Mouse (Mus musculus) heart, postnatal 14 days (tissue): ENCODE measurements around the gene Actbl2. TPM values are rescaled to one million over a fixed set of nuclear protein-coding genes. Genes with fewer than 3 reads are reported as not detected.

Experiments
- DNase-seq, 2 experiments: peaks; one replicate each; pipeline ENCODE4 v3.0.0; 2021 to 2022
- intact Hi-C: fragments of 180-260 bp; cut with DNase I; formaldehyde crosslinking; loops from one replicate; pipeline ENCODE4 v1.15.1; 2025
- long read RNA-seq, 2 experiments: library from polyadenylated mRNA; stranded (forward); transcript quantifications; one replicate each; pipeline ENCODE4 v2.0.0; 2021
- total RNA-seq, 2 experiments: library from RNA; stranded (reverse); gene quantifications; 2 replicates each; pipeline ENCODE4 v1.2.3; 2021

Gene Actbl2
- total RNA-seq: not detected
- long read RNA-seq, experiment 1: 0 reads
- long read RNA-seq, experiment 2: 0 reads

DNA sequence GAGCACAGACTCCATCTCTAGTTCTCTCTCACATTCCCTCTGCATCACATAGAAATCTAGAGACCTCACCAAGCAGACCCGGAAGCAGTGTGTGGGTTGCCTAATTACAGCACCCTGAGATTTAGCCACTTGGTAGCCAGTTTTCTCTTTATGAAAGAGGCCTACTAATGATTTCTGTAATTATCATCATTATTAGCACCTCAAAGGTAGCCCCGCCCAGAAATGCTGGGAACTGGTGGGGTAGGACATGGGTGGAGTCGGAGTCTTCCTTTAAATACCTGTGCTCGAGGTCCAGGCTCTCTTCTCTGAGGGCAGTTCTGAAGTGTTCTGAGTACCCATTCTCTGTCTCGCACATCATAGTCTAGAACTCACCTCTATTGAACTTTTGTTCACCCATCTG, at the start of gene Actbl2:
Gene Actbl2, plus strand, starts transcription at position 301 of the 400 bp plus-strand sequence.
- intact Hi-C loops: loop anchor here (5.0 kb wide), 1 partner anchor 143 kb away; no protein-coding TSS in a partner anchor
- DNase-seq: no peak

DNA sequence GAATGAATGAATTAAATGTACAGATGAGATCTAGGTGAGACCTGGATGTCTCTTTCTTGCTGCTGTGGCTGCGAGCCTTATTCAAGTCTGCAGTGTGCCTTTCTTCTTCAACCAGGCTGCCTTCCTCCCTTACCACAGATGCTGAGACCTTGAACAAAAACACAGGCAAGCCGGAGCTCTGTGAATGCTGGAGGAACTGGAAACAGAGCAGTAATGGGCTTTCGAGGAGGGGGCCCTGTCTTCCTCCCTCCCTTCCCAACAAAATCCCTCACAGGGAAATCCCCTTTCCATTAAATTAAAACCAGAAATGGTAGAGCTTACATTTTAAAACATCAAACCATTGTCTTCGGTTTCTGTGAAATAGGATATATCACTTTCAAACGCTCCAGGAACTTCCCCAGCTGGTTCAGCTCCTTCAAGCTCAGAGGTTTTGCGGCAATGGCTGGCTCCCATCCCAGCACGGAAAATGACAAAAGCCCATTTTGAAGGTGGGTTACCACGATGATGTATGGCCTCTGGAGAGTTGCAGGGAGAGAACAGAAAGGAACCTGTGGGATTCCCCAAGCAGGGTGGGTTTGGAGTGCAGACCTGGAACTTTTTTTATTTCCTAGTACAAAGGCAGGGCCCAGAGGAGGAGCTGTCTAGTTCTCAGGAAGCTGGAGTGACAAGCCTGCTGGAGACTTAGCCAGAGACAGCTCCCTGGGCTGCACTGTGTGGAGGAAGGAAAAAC, 44.0 kb upstream of the Actbl2 start:
- intact Hi-C loops: no loop called here
- peak in 1 of 2 experiments; percentile 18 for DNase-seq

DNA sequence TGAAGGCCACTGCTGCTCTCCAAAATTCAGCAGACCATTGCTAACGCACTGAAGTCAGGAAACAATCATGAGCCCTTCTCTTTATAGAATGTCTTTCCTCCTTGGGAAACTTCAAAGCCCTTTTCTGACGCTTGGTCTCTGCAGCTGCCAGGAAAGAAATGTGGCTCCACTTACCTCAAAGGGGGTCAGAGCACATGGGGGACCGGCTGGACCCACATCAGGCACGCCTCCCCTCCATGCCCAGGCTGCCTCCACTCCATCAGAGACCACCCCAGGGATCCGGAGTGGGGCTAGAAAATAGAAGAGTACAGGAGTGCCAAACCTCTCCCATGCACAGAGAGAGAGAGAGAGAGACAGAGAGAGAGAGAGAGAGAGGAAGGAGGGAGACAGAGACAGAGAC, 26.0 kb upstream of the Actbl2 start:
- intact Hi-C loops: no loop called here

DNA sequence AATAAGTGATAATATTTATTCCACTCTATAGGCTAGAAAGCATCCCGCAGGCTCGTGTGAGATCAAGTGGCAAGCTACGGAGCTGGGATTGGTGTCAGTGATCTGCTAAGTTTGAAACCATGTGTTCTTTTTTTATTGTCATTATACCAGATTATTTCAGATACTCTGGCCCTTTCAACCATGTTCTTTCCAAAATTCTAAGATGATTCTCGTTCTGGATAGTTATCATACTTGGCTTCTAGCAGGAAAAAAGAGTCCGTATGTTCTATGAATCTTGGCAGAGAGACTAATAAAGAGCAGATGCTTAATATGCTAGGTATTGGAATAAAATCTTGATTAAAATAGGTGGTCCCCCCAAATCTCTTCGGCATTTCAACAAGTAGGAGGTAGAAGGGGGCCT, 25.3 kb upstream of the Actbl2 start:
- DNase-seq: no peak
- intact Hi-C loops: no loop called here

More for the DNA sequence above, 26.0 kb upstream of the Actbl2 start:
- no peak for DNase-seq

DNA sequence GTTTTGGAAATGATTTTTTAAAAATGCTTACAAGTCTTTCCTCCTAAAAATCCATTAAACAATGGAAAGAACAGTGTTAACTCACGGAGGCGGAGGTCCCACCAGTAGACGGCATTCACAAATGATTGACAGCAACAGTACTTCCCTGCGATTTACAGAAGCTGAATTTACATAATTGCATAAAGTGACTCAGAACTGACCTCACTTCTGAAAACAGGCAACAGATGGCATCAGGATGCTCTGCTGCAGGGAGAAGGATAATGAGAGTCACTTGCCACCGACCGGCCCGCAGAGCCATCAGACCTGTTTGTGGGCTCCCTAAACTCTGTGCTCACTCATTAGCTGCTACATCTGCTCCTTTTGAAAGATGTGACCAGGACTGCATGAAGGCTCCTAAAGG, 22.4 kb upstream of the Actbl2 start:
- intact Hi-C loops: loop anchor here (10.0 kb wide), 2 partner anchors 478 to 608 kb away; no protein-coding TSS in a partner anchor
- no peak for DNase-seq

DNA sequence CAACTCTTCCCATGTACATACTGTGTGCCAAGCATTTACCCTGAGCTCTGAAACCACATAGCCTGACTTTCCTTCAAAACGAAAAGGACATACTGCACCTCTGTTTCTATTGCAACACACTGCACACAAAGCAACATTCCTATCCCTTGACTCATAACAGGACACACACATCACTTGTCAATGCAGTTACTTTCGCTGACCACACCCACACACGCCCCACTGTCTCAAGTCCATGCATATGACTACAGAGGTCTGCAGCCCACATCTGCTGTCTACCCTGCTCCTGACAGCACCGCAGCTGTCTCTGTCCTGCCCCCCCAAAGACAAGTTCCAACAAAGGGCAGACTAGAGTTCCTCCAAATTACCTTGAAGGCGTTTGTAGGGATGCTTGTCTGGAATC, 21.5 kb upstream of the Actbl2 start:
- intact Hi-C loops: loop anchor here (10.0 kb wide), 2 partner anchors 479 to 609 kb away; no protein-coding TSS in a partner anchor

DNA sequence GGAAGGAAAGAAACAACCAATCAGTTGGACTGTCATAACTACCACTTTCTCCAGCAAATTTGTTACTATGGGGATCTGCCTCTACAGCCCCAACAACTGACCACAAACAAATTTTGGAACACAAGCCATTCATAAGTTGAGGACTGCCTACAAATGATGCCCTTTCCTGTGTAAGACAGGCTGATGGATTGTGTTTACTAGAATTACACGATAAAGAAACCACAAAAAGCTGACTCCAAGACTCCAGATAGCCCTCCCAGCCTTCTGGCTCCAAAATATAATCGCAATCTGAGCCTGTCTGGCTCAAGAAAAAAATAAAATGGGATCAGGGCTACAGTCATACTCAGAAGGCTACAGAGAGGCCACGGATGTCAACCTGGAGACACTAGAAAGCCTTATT, 20.2 kb upstream of the Actbl2 start:
- DNase-seq: no peak
- intact Hi-C loops: loop anchor here (10.0 kb wide), 2 partner anchors 480 to 610 kb away; no protein-coding TSS in a partner anchor

More for the DNA sequence above, 21.5 kb upstream of the Actbl2 start:
- no peak for DNase-seq

DNA sequence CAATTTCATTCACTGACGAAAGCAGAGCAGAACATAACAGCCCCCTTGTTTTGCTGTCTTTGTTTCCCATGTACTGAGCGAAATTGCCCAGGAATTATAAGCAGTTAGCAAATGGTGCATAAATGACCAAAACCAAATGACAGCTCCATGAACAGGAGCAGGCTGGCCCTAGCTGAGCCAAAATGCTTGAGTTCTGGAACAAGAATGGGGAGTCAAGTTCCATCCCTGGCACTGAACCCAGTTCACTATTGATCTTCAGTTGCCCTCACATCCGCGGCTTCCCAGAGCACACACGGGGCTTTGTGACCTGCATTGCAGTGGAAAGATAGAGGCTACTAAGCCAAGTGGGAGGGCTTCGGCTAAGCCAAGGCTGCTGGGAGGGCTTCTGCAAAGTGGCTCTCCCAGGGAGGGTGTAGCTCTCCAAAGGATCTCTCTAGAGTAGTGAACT, 19.1 kb upstream of the Actbl2 start:
- intact Hi-C loops: loop anchor here (5.0 to 10.0 kb wide), 3 partner anchors 368 to 611 kb away; no protein-coding TSS in a partner anchor
- DNase-seq: peak; percentile 7 to 18

DNA sequence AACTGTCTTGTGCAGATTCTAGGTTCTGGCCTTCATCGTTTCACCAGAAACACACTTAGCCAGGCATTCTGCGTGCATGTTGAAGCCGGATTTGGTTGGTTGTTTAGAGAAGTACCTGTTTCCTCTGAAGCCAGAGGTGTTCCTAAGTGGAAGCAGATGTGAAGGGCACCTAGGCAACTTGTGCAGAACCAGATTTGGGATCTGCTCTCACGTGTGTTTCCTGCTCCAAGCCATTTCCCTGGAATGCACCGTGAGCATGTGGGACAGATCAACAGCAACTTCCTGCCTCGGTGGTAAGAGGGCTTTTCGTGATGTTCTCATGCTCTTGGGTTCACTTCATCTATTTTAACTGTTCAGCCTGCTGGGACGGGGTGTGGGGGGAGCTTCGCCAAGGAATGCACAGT, 18.4 kb upstream of the Actbl2 start:
- DNase-seq: no peak
- intact Hi-C loops: loop anchor here (5.0 to 10.0 kb wide), 3 partner anchors 369 to 612 kb away; no protein-coding TSS in a partner anchor

DNA sequence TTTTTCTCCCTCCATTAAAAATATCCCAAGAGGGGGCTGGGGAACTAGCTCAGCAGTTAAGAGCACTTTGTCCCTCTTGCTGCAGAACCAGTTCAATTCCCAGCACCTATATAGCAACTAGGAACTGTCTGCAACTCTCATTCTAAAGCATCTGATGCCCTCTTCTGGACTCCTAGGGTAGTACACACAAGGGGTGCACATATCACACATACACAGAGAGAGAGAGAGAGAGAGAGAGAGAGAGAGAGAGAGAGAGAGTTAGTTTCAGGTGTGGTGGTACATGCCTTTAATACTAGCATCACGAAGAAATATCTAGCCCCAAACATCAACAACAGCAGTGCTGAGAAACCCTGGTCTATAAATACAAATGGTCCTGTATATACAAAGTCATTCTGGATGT, 17.5 kb upstream of the Actbl2 start:
- intact Hi-C loops: loop anchor here (5.0 to 10.0 kb wide), 3 partner anchors 370 to 612 kb away; no protein-coding TSS in a partner anchor
- no peak for DNase-seq

DNA sequence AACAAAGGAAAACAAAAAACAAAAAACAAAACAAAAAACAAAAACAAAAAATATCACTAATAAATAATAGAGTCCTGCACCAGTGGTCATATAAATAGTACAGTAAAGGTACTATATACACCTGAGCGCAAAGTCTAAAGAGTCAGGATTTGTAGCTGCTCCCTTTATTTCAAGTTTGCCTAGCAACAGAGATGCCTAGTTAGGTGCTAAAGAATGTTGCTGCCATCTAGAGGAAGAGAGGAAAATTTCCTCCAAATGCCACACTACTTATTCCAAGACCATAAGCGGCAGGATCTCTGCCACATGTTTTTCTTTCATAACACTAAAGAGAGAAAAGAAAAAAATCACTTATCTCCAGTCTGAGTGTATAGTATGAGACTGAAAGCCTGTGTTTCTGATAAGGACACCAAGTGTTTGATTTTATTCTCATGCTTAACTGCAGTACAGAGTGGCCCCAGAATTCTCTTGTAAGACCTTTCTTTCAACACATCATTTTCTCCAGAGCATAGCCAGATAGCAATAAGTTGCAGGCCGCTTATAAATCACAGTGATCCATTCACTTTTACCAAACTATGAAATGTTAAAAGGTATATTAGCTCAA, 16.8 kb upstream of the Actbl2 start:
- intact Hi-C loops: loop anchor here (1.0 to 10.0 kb wide), 6 partner anchors 173 to 845 kb away; no protein-coding TSS in a partner anchor
- no peak for DNase-seq

DNA sequence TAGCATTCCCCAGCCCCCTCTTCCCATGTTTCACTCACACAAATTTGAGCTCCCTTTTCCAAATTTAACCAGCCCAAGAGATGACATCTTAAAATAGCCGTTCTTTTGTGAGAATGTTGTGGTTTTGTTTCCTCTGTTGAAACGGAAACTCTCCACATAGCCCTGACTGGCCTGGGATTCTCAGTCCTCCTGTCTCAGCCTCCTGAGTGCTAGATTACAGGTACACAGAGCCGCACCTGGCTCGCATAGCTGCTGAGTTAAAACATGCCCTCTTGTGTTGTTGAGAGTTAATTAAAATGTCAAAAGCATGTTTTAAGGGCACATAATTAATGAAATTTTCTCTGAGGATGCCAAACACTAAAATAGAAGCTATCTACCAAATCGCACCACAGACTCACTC, 3.7 kb upstream of the Actbl2 start:
- intact Hi-C loops: loop anchor here (5.0 kb wide), 1 partner anchor 146 kb away; no protein-coding TSS in a partner anchor

DNA sequence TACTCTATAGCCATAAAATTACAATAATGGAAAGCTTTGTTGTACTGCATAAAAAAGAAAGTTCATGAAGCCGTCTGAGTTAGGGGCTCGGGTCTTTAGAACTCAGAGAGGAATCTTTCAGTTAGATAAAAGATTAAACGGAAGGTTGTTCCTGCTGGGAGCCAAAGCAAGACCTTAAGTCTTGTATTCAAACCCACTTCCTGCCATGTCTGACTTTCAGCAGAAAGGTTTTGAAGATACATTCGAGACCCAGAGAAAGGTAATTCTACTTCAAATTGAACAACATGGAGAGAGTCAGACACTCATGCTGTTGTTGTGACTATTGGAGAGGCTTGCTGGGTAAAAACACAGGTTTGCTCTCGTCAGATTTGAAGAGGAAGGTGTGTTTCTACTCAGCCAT, 3.0 kb upstream of the Actbl2 start:
- DNase-seq: no peak
- intact Hi-C loops: loop anchor here (5.0 kb wide), 1 partner anchor 146 kb away; no protein-coding TSS in a partner anchor

More for the DNA sequence above, 3.7 kb upstream of the Actbl2 start:
- no peak for DNase-seq

DNA sequence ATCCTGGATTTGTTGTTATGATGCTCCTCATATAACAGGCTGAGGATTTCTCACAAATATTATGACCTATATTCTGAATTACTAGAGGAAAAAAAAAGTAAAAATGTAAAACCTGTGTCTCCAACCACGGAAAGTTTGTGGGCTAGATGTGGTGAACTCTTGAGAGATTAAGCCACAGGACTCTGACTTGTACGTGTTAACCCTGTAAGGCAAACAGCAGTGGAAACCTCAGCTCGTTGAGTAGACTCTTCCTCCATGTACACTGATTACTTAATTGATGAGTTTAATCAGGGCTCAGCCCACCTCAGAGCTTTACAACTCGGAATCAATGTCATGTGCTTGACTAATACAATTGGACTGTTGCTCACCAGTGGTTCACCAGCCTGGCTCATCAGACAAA, 3.2 kb downstream of the Actbl2 start:
- no peak for DNase-seq
- intact Hi-C loops: no loop called here

DNA sequence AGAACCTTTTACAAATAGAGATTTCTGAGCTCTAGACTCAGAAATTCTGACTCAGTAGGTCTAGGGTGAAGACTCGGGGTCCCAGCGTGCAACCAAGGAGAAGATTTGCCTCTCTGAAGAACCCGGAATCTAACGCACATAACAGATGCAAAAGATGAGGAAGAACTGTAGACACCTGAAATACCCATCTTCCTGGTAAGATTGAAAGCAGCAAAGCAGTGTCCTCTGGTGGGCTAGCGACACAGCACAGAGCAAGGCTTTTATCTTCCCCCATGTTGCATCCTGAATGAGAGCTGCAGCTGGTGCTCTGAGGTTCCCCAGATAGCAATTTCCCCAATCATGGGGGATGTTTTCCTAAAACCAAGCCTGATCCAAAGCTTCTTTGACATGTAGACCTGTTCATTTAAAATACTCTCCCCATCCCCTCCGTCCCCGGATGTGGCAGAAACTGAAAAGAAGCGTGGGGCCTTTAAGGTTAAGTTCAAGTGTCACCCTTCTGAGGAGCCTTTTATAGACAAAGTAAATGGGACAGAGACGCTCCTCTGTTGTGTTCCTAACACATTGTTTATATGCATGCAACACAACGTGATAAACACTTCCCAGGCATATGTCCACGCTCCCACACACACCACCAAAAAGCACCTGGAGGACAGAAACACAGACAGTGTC, 3.7 kb downstream of the Actbl2 start:
- intact Hi-C loops: no loop called here
- no peak for DNase-seq

DNA sequence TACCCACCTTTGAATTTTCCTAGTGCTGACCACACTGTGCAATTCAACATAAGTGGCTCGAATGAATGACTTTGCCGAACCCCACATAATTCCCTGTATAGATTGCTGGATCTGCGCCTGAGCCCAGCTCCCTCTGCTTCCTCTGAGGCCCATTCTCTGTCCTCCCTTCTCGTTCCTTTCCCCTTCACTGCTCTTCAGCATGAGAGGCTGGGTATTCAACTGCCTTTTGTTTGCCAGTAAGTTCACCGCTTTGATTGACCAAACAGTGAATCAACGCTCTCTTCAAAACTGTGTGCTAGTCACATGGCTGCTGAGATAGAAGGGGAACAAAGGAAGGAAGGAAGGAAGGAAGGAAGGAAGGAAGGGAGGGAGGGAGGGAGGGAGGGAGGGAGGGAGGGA, 4.3 kb downstream of the Actbl2 start:
- intact Hi-C loops: no loop called here
- no peak for DNase-seq

DNA sequence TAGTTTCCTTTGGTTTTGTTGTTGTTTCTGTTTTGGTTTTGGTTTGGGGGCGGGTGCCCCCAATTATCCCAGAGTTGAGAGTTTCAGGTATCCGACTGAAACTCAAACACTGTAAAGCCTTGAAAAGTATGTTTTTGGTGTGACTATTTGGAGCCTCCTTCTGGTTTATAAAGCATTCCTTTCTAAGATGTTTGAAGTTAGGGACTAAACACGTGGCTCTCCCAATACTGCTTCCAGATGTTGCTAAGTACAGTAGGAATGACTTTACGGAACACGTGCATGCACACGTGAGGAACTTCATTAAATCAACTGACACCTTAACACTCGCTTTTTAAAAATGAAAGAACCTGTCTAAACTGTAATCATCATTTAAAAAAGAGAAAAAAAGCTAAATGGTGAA, 4.9 kb downstream of the Actbl2 start:
- intact Hi-C loops: no loop called here
- DNase-seq: no peak

DNA sequence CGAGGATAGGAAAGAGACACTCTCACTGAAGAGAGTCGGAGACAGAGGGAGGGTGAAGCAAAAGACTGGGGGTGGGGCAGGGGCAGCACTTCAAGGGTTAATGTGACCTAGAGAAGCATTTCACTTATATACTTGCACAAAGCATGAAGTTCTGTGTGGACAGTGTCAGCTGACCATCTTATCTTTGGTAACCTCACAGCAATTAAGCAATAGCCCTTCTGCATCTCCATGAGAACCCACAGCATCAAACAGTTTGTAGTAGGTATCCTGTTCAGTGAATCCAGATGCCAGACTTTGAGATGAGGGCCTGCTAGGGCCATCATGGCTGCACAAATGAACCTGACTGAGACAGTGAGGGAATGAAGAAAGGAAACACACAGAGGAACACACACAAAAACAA, 8.4 kb downstream of the Actbl2 start:
- intact Hi-C loops: no loop called here
- DNase-seq: no peak

DNA sequence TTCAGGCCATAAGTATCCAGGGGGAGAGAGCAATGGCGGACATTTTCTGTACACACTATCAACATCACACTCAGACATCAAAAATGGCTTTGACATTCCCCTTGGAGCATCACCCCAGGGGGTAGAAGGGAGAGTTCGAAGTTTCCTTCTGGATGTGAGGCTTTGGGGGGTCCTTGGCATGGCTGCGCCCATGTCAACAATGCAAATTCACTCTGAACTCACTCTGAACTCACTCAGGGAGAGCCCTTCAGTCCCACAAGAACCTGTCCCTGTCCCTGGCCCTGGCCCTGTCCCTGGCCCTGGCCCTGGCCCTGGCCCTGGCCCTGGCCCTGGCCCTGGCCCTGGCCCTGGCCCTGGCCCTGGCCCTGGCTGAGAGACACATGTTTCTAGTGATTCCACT, 8.9 kb downstream of the Actbl2 start:
- intact Hi-C loops: no loop called here
- no peak for DNase-seq

DNA sequence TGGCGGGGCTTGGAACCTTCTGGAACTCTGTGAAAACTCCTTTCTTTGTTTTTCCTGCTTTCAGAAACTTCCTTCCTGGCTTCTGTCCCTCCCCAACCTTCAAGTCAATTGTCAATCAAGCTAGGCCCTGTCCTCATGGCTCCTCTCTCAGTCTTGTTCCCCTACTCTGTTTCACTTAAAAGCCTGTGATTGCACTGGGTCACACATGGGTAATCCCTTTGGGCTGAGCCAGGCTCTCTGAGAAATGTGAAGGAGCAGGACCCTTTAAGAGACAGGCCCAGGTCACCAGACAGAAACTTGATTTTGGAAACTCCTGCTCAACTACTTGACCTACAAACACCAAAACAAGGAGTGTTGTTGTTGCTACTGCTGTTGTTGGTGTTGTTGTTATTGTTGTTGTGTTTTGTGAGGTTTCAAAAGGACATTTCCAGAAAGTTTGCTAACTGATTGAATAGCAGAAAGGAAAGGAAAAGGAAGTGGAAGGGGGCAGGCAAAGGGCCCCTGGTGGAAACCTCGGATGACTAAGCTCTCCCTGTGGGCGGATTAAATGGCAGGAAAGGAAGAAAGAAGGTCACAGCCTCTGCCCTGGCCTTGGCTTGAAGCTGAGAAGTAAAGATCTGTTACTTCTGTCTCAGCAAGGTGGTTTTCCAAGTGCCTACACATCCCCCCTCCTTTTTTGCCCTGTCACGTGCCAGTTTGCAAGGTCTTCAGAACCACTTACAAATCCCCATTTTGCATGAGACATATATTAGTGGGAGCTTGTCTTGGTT, 10.6 kb downstream of the Actbl2 start:
- intact Hi-C loops: no loop called here
- no peak for DNase-seq
